Mouse (Mus musculus) adrenal gland, postnatal 14 days (tissue): ENCODE data around the gene Cep70. TPM values are rescaled to one million over a fixed set of nuclear protein-coding genes. Genes with fewer than 3 reads are reported as not detected.

Source experiments
- DNase-seq: peaks from one replicate; pipeline ENCODE4 v3.0.0; 2021; ENCODE audit warnings: mixed read lengths
- total RNA-seq: library from RNA; stranded (reverse); gene quantifications from 2 replicates; pipeline ENCODE4 v1.2.3, GENCODE M21; 2021

Cep70 gene
- total RNA-seq, 1 experiment from 2014 or later: 9.9 TPM

DNA sequence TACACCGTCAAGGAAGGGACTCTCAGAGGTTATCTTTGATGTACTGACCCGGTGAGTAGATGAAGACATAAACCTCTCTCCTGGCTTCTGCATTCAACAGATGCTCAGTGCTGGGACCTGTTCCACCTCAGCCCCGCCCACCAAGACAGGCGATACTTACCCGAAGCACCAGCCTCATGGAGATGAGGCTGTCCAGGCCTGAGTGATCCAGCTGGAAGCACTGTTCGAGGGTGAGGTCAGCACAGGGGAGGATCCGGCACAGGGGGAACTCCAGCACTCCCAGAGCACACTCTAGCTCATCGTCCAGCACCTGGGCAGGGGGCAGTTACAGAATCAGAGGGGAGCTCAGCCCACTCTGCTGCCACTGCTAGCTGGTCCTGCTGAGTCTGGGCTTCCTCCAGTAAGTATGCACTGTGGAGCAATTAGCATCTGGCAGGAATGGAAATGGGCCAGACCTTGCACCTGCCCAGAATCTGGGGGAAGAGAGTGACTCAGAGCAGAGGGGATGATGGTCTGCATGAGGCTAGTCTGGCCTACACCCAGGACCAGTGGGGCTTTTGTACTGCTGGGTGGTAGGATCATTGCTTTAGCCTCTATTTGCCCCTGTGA lies 76.3 kb downstream of the Cep70 start:
- DNase-seq: peak; percentile 20

DNA sequence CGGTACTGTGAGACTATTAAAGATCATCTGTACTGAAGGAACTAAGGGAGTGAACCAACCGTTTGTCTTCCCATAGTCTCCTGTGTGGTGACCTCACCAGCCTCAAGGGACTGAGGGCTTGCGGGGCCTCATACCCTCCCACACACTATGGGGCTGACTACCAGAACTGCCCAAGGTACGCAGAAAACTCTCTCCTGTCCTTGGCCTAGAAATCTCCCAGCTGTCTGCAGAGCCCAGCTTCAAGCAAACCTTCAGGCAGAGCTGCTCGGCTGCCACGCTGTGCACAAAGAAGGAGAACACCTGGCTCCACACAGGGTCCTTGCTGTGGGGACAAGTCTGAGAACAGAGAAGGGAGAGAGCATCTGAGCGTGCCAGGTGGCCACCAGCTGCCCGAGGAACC lies 76.8 kb downstream of the Cep70 start:
- peak; percentile 31 for DNase-seq

GRCm38 (mm10) chr9:99325208-99325929 lies 82.2 kb downstream of the Cep70 start:
- DNase-seq: no peak

DNA sequence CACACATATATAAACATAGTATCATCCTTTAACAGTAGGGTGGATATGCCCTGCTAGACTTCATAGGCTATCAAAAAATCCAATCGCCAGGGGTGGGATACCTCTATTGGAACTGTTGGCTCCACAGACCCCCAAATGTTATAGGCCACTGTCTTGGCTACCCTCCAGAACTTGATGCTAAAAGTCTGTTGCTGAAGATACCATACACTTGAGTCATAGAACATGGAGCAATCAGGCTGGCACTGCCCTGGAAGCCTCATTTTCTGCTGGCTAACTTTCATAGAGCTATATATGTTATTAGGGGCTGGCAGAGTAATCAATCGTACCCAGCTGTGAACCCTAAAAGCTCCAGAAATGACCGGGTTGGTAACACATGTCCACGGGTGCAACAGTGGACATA lies 82.8 kb downstream of the Cep70 start:
- no peak for DNase-seq

DNA sequence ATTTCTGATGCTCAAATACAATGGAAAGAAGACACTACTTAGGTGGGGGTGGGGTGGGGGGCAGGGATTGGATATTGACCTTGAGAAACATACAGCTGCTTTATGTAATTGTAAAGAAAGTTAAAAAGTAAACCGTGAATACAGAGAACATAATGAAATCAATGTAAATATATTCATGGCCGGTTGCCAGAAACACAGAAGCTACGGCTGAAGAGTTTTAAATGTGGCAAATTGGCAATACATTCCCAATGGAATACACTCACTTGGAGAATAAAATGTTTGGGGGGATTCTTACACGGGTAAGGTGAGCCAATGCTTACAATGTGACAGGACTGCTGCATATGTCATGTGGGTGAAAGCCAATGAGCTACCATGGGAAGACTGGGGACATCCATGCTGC lies 83.7 kb downstream of the Cep70 start:
- DNase-seq: no peak

DNA sequence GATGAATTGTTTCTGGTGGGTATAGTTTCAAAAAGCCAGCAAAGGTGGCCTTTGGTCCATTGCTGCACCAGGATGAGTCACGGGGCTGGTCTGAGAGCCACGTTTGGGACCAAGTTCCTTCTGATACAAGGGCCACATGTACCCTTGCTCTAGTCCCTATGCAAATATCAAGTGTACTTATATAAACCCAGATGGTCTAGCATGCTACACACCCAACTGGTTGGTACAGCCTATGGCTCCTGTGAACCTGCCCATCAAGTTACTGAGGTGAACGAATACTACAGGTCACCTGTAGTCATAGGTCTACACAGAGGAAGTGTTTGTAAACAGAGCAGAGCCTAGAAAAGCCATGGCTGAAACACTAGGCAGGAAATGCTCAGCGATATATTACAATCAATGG lies 93.4 kb downstream of the Cep70 start:
- DNase-seq: no peak

DNA sequence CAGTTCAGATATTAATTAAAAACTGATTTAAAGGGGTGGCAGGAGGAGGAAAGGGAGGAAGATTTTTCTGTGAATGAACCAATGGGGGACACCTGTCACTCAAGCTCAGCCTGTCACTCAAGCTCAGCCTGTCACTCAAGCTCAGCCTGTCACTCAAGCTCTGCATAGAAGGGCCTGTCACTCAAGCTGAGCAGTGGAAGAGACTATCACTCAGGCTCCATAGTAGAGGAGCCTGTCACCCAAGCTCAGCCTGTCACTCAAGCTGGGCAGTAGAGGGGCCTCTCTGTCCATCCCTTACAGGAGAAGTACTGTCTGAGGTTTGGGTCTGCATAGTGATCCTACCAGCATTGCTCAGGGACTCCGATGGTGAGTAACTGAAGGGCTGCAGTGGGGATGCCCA lies 95.1 kb downstream of the Cep70 start:
- no peak for DNase-seq

- no peak for DNase-seq
These were observed 96.0 kb downstream of the Cep70 start for GRCm38 (mm10) chr9:99339182-99339581.

- no peak for DNase-seq
These were observed 97.0 kb downstream of the Cep70 start for GRCm38 (mm10) chr9:99340126-99340525.

- no peak for DNase-seq
These were observed 98.4 kb downstream of the Cep70 start for GRCm38 (mm10) chr9:99341600-99341999.

GRCm38 (mm10) chr9:99345351-99345792 lies 102.2 kb downstream of the Cep70 start:
- DNase-seq: no peak

Other genes starting within 250 kb of the Cep70 start
- gene Gm1123, start 207.7 kb upstream of the Cep70 start, total RNA-seq: not detected in 2 replicates
- 12.1 and 12.2 TPM in 2 replicates for gene Pik3cb, start 102.7 kb upstream of the Cep70 start, total RNA-seq
- gene Faiml, start 6.1 kb upstream of the Cep70 start, total RNA-seq: not detected in 2 replicates
- gene Esyt3, start 115.2 kb downstream of the Cep70 start, total RNA-seq: 0.44 and 0.71 TPM in 2 replicates
- gene Mras, start 194.0 kb downstream of the Cep70 start, total RNA-seq: 39.2 and 40.7 TPM in 2 replicates
- gene Nme9, start 208.1 kb downstream of the Cep70 start, total RNA-seq: not detected in 2 replicates